Mouse (Mus musculus): Measurements from ENCODE around the gene Avpi1. TPM values are rescaled to one million over a fixed set of nuclear protein-coding genes. Genes with fewer than 3 reads are reported as not detected.

Gene Avpi1
- 16.9 and 21.3 TPM in 2 replicates for polyA plus RNA-seq (2012; ENCODE audit: insufficient read depth, insufficient read length, missing spikeins)

- TF ChIP-seq CTCF (IDR thresholded peaks at IDR 0.05; ENCODE audit: low read depth, low read length), result no peak
- TF ChIP-seq POLR2A (IDR thresholded peaks at IDR 0.05; ENCODE audit: borderline replicate concordance, low read depth, low read length), result no peak
- peak within 1 kb of the TSS; percentile 77 for H3K4me3 ChIP-seq (ENCODE audit: insufficient read depth, low read length)
- peaks cover 41% of the 10 kb centered on the region for H3K4me1 ChIP-seq (ENCODE audit: control insufficient read depth, insufficient read depth, low read length)
- peak within 1 kb of the TSS; percentile 81 for H3K27ac ChIP-seq (ENCODE audit: insufficient read depth, low read depth, low read length)
Observed at GRCm38 (mm10) chr19:42128787-42129508, at the start of gene Avpi1. Avpi1 (minus strand) TSS chr19:42129059.

- Histone ChIP-seq H3K4me3 (ENCODE audit: insufficient read depth, low read length) (no peak overlapping the region), H3K4me1 (ENCODE audit: control insufficient read depth, insufficient read depth, low read length) (peaks cover 7% of the 10 kb centered on the region; the same call in 1 of the 2 replicates), H3K27ac (ENCODE audit: insufficient read depth, low read depth, low read length) (no peak overlapping the region)
Observed at GRCm38 (mm10) chr19:42177461-42177860, 48.6 kb upstream of the Avpi1 start.

DNA sequence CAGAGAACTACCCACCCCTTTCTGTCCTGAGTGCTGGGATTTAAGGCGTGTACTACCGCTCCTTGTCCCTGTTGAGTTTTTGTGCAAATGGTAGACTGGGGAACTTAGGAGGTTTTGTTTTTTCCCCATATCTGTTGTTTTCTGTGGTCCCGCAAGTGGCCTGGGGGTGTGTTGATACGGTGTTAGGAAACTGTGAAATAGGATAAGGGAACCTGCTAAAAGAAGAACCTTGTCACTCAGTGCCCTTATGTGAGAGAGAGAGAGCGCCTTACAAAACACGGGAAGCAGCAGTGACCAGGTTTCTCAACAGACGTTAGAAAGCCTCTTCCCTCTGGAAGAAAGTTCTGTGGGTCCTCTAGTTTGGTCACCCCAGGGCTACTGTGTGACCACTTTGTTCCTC, 48.0 kb upstream of the Avpi1 start:
- no peak for TF ChIP-seq CTCF (IDR thresholded peaks at IDR 0.05; ENCODE audit: low read depth, low read length)
- no peak for TF ChIP-seq POLR2A (IDR thresholded peaks at IDR 0.05; ENCODE audit: borderline replicate concordance, low read depth, low read length)
- H3K4me3 ChIP-seq (ENCODE audit: insufficient read depth, low read length), result no peak overlapping the region
- H3K27ac ChIP-seq (ENCODE audit: insufficient read depth, low read depth, low read length), result no peak overlapping the region
- H3K4me1 ChIP-seq (ENCODE audit: control insufficient read depth, insufficient read depth, low read length), result peaks cover 11% of the 10 kb centered on the region

More at GRCm38 (mm10) chr19:42177461-42177860, 48.6 kb upstream of the Avpi1 start:
- TF ChIP-seq CTCF (IDR thresholded peaks at IDR 0.05; ENCODE audit: low read depth, low read length) (no peak), POLR2A (IDR thresholded peaks at IDR 0.05; ENCODE audit: borderline replicate concordance, low read depth, low read length) (no peak)

GRCm38 (mm10) chr19:42170025-42170969, 41.4 kb upstream of the Avpi1 start:
- Histone ChIP-seq H3K4me3 (ENCODE audit: insufficient read depth, low read length) (peak overlapping the region; percentile 93), H3K27ac (ENCODE audit: insufficient read depth, low read depth, low read length) (no peak overlapping the region), H3K4me1 (ENCODE audit: control insufficient read depth, insufficient read depth, low read length) (peaks cover 18% of the 10 kb centered on the region)
- TF ChIP-seq CTCF (IDR thresholded peaks at IDR 0.05; ENCODE audit: low read depth, low read length) (no peak), POLR2A (IDR thresholded peaks at IDR 0.05; ENCODE audit: borderline replicate concordance, low read depth, low read length) (no peak)

GRCm38 (mm10) chr19:42169322-42169975, 40.6 kb upstream of the Avpi1 start:
- no peak overlapping the region for H3K27ac ChIP-seq (ENCODE audit: insufficient read depth, low read depth, low read length)
- no peak overlapping the region for H3K4me3 ChIP-seq (ENCODE audit: insufficient read depth, low read length)
- peaks cover 18% of the 10 kb centered on the region for H3K4me1 ChIP-seq (ENCODE audit: control insufficient read depth, insufficient read depth, low read length)

DNA sequence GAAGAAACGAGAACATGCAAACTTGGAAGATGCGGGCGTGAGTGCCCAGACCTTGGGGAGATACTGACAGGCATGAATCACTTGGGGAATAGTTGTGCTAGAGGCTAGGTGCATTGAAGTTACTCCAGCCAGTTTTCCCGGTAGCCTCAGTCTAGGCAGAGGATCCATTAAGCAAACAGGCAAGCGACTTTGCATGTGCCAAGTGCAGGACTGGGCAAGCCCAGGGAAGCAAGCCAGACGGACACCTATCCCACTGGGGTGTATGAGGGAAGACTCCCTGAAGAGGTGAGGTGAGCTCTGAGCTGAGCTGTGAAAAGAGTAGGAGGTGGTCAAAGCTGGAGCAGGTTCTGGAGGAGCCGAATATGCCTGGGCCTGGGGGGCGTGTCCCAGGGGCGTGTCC, 38.6 kb upstream of the Avpi1 start:
- Histone ChIP-seq H3K4me3 (ENCODE audit: insufficient read depth, low read length) (no peak overlapping the region), H3K4me1 (ENCODE audit: control insufficient read depth, insufficient read depth, low read length) (peaks cover 18% of the 10 kb centered on the region), H3K27ac (ENCODE audit: insufficient read depth, low read depth, low read length) (no peak overlapping the region)
- TF ChIP-seq POLR2A (IDR thresholded peaks at IDR 0.05; ENCODE audit: borderline replicate concordance, low read depth, low read length) (no peak), CTCF (IDR thresholded peaks at IDR 0.05; ENCODE audit: low read depth, low read length) (no peak)

More at GRCm38 (mm10) chr19:42169322-42169975, 40.6 kb upstream of the Avpi1 start:
- TF ChIP-seq POLR2A (IDR thresholded peaks at IDR 0.05; ENCODE audit: borderline replicate concordance, low read depth, low read length), result no peak
- TF ChIP-seq CTCF (IDR thresholded peaks at IDR 0.05; ENCODE audit: low read depth, low read length), result no peak

GRCm38 (mm10) chr19:42166766-42167165, 37.9 kb upstream of the Avpi1 start:
- H3K4me3 ChIP-seq (ENCODE audit: insufficient read depth, low read length), result no peak overlapping the region
- TF ChIP-seq POLR2A (IDR thresholded peaks at IDR 0.05; ENCODE audit: borderline replicate concordance, low read depth, low read length) (no peak), CTCF (IDR thresholded peaks at IDR 0.05; ENCODE audit: low read depth, low read length) (no peak)
- H3K4me1 ChIP-seq (ENCODE audit: control insufficient read depth, insufficient read depth, low read length), result peaks cover 13% of the 10 kb centered on the region
- H3K27ac ChIP-seq (ENCODE audit: insufficient read depth, low read depth, low read length), result no peak overlapping the region

- no peak overlapping the region for H3K4me3 ChIP-seq (ENCODE audit: insufficient read depth, low read length)
Observed at GRCm38 (mm10) chr19:42166130-42166529, 37.3 kb upstream of the Avpi1 start.

DNA sequence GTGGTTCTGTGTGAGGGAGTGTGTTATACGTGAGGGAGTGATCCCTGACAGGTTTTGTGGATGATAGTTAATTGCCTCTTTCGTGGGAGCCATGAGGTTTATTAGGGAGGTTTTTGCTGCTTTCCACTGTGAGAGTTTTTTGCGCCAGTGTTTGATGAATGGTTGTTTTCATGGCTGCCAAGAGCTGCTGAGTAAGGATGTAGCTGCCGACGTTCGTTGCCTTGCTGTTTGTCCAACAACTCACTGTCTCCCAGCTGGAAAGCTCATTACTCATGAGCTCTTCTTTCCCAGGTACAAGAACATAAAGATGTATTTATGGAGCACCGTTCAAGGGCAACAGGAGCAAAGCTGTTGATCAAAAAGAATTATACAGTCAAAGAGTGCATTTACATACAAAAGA, 35.3 kb upstream of the Avpi1 start:
- Histone ChIP-seq H3K4me3 (ENCODE audit: insufficient read depth, low read length) (no peak overlapping the region), H3K27ac (ENCODE audit: insufficient read depth, low read depth, low read length) (no peak overlapping the region), H3K4me1 (ENCODE audit: control insufficient read depth, insufficient read depth, low read length) (peaks cover 4% of the 10 kb centered on the region)
- TF ChIP-seq POLR2A (IDR thresholded peaks at IDR 0.05; ENCODE audit: borderline replicate concordance, low read depth, low read length) (no peak), CTCF (IDR thresholded peaks at IDR 0.05; ENCODE audit: low read depth, low read length) (no peak)

More at GRCm38 (mm10) chr19:42166130-42166529, 37.3 kb upstream of the Avpi1 start:
- TF ChIP-seq POLR2A (IDR thresholded peaks at IDR 0.05; ENCODE audit: borderline replicate concordance, low read depth, low read length) (no peak), CTCF (IDR thresholded peaks at IDR 0.05; ENCODE audit: low read depth, low read length) (peak; percentile 77)
- Histone ChIP-seq H3K4me1 (ENCODE audit: control insufficient read depth, insufficient read depth, low read length) (peaks cover 9% of the 10 kb centered on the region), H3K27ac (ENCODE audit: insufficient read depth, low read depth, low read length) (no peak overlapping the region)

Measured in bone marrow macrophage, adult 2 months (primary cell).